Mouse (Mus musculus) B cell, adult (primary cell): Measurements from ENCODE around the gene Padi2. TPM values are rescaled to one million over a fixed set of nuclear protein-coding genes. Genes with fewer than 3 reads are reported as not detected.

ENCODE experiments used
- total RNA-seq: library from RNA; stranded (reverse); gene quantifications from 4 replicates; pipeline ENCODE4 v1.2.4, GENCODE M21; 2023; ENCODE audit not compliant: inconsistent age

Padi2 gene
- total RNA-seq, result 10.0 to 12.8 TPM (median 12.1 TPM) in 4 replicates

DNA sequence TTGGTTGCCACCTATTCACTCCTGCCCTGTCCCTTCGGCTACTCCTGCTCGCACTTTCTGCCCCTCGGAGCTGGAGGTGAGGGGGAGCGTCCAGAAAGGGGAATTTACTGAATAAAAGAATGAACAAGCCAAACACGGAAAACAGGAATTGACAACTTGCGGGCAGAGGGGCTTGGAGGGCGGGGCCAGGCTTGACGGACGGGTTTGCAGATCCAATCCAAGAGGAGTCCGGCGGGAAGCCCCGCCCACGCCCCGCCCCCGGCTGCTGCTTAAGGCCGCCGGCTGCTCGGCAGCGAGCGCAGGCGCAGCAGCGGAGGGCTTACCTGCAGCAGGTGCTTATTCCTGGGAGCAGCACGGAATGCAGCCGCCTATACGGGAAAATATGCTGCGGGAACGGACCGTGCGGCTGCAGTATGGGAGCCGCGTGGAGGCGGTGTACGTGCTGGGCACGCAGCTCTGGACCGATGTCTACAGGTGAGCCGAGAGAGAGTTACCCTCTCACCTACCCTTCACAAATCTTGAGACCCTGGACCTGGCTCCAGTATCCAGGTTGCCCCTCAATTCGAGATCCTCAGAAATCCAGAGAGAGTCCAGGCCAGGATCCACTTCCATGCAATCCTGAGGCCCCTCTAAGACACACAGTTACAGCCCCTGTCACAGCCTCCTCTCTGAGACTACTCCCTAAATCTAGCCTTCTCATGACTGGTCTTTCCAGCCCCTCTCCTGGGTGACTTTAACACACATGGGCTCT lies at the start of gene Padi2:
Gene Padi2, plus strand, starts transcription at position 269 of the 751 bp plus-strand sequence.

DNA sequence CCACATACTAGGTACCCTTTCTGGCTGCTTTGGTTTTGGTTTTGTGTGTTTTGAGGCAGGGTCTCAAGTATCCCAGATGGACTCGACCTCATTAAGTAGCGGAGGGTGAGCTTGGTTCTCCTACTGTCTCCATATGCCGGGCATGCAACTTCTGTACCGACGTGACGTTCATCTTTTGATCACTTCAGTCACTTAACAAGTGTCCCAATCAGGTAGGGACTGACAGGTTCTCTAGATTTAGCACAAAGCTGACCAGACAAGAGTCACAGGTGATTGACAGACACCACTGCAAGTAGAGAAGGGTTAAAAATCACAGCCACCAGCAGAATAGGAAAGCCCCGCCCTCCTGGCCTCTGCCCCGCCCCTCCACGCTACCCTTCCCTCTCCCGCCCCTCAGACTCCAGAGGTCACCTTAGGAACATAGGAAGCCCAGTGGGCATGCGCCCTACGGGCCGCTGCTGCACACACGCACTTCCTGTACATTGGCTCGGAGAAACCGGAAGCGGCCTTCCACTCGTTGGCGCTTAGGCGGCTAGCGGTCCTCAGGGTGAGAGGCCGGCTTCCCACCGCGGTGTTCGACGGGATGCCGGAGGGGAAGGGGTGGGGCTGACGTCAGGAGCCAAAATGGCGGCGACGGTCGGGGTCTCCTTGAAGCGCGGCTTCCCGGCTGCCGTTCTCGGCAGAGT lies 54.8 kb downstream of the Padi2 start, which contains the start of gene Sdhb:
Gene Sdhb, plus strand, starts transcription at position 423 of the 686 bp plus-strand sequence.

DNA sequence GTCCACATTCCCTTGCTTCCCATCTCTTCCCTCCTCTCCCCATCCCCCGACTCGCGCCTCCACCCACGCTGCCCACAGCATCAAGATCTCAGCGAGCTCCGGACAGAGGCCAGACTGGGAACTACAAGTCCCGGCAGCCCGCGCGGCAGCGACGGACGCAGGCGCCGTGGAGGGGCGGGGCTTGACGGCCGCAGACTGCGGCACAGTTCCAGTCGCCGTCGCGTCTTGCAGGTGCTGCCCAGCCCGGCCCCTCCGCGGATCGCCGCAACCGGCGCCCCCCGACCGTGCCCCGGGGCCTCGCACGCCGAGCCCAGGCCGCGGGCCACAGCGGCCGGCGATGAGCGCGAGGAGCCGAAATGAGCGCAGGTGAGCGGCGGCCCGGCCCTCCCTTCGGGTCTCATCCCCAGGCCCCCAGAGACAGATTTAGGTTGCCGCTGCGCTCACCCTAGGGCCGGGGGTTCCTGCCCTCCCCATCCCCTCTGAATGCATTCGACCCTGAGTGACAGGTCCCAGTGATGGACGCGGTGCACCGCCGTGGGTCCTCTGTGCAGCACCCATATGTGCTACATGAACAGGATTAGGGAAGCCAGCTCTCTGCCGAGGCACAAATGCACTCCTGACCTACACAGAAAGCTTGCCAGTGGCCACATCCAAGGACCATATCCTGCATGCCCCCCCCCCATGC lies 80.7 kb downstream of the Padi2 start, which contains the start of gene Atp13a2:
Gene Atp13a2, plus strand, starts transcription at position 163 of the 685 bp plus-strand sequence.

Other genes starting within 250 kb of the Padi2 start
- gene Arhgef10l, start 240.3 kb upstream of the Padi2 start, total RNA-seq, result 0.67 TPM in 1 of 4 replicates, not detected in the others
- gene Rcc2, start 205.8 kb upstream of the Padi2 start, total RNA-seq, result 171 to 191 TPM (median 186 TPM) in 4 replicates
- gene Padi6, start 163.7 kb upstream of the Padi2 start, total RNA-seq, result 0.30 to 0.93 TPM in 2 of 4 replicates, not detected in the others
- 0.30 to 0.64 TPM (median 0.59 TPM) in 4 replicates for gene Padi4, start 132.1 kb upstream of the Padi2 start, total RNA-seq
- gene Padi3, start 95.7 kb upstream of the Padi2 start, total RNA-seq, result 0.19 to 0.22 TPM in 2 of 4 replicates, not detected in the others
- gene Padi1, start 60.6 kb upstream of the Padi2 start, total RNA-seq, result 0.18 TPM in 1 of 4 replicates, not detected in the others
- 73.7 to 93.5 TPM (median 79.1 TPM) in 4 replicates for gene Sdhb, start 54.9 kb downstream of the Padi2 start, total RNA-seq
- 83.0 to 98.0 TPM (median 89.9 TPM) in 4 replicates for gene Atp13a2, start 80.5 kb downstream of the Padi2 start, total RNA-seq
- not detected in 4 replicates for gene Mfap2, start 104.1 kb downstream of the Padi2 start, total RNA-seq
- 14.6 to 19.6 TPM (median 17.0 TPM) in 4 replicates for gene Crocc, start 154.2 kb downstream of the Padi2 start, total RNA-seq
- 76.1 to 93.7 TPM (median 82.3 TPM) in 4 replicates for gene Necap2, start 172.0 kb downstream of the Padi2 start, total RNA-seq
- not detected in 4 replicates for gene Spata21, start 182.0 kb downstream of the Padi2 start, total RNA-seq
- 125 to 154 TPM (median 139 TPM) in 4 replicates for gene Szrd1, start 233.4 kb downstream of the Padi2 start, total RNA-seq
- gene Fbxo42, start 241.6 kb downstream of the Padi2 start, total RNA-seq, result 18.9 to 20.8 TPM (median 20.3 TPM) in 4 replicates